Mouse (Mus musculus) kidney, adult 2 months (tissue): ENCODE measurements at regions not wholly inside any gene's neighbourhood (a gene's known extent, or its start where the extent isn't known, plus 50 kb on each side); places are given as distances from the start of the nearest gene placed in this dataset.

Experiments
- CTCF ChIP-seq: fragments of 200-500 bp; conservative IDR thresholded peaks from 2 replicates; pipeline ENCODE4 v1.5.1; 2011; ENCODE audit warnings: low read depth, mild to moderate bottlenecking, control low read depth, low read length, moderate library complexity, mixed read lengths; ENCODE audit not compliant: insufficient read depth, insufficient read length
- POLR2A ChIP-seq: fragments of 200-500 bp; IDR thresholded peaks from one replicate; pipeline ENCODE4 v1.6.1; 2011; ENCODE audit warnings: low read depth, low read length, control low read depth

DNA sequence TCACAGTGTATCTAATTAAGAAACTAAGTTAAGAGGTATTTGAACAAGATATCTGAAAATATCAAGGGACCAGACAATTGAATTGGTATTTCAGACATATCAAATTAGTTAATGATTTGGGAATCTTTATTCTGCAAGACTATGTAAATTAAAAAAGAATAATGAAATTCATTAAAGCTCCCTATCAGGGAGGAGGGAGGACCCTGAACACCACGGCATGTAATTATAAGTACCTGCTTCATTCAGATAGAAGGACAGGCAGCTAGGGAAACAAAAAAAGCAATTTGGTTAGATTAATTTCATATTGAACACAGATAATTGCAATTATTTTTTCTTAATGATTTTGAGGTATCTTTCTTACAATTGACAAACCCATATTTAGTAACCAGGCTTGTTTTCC lies 1090.3 kb downstream of the Pla2g4a start:
- no peak for TF ChIP-seq CTCF
- TF ChIP-seq POLR2A = no peak
